Mouse (Mus musculus) limb, embryonic 10.5 days (tissue): Measurements from ENCODE around the gene Alkal2. TPM values are rescaled to one million over a fixed set of nuclear protein-coding genes. Genes with fewer than 3 reads are reported as not detected.

Experiments used
- DNase-seq: peaks from one replicate; pipeline ENCODE4 v3.0.0-alpha.2; 2017; ENCODE audit warnings: low spot score
- H3K27ac ChIP-seq: fragments of 300-500 bp; sonication (generic); 2 replicates; pipeline ENCODE4 v1.5.1; 2016; ENCODE audit warnings: mild to moderate bottlenecking
- H3K27me3 ChIP-seq: fragments of 300-500 bp; sonication (generic); 2 replicates; pipeline ENCODE4 v1.6.1; 2016; ENCODE audit warnings: low read depth, mild to moderate bottlenecking; ENCODE audit not compliant: poor library complexity, severe bottlenecking
- H3K36me3 ChIP-seq: fragments of 300-500 bp; sonication (generic); 2 replicates; pipeline ENCODE4 v1.6.1; 2016; ENCODE audit warnings: mild to moderate bottlenecking, moderate library complexity
- H3K4me1 ChIP-seq: fragments of 300-500 bp; sonication (generic); 2 replicates; pipeline ENCODE4 v1.6.1; 2016
- H3K4me3 ChIP-seq: fragments of 300-500 bp; sonication (generic); 2 replicates; pipeline ENCODE4 v1.5.1; 2016; ENCODE audit warnings: mild to moderate bottlenecking, moderate library complexity
- H3K9me3 ChIP-seq: fragments of 300-500 bp; sonication (generic); replicated peaks from 2 replicates; pipeline ENCODE4 v1.6.1; 2016; ENCODE audit warnings: mild to moderate bottlenecking
- WGBS: fragments of 180-500 bp; shearing (Covaris S2); methylation state at CpG from one replicate; pipeline ENCODE4 v1.1.7; 2016; 5-methylcytosine and 5-hydroxymethylcytosine counted together
- polyA plus RNA-seq: library from polyadenylated mRNA; unstranded; fragments of >200 nt; fragmentation: Nextera tagmentation; extraction: Ambion mirVana; gene quantifications from 2 replicates; pipeline ENCODE4 v1.2.1, GENCODE M21; 2016

The Alkal2 gene
- polyA plus RNA-seq = 0.14 TPM in 1 of 2 replicates, not detected in the other

GRCm38 (mm10) chr12:30883986-30884621 is at the start of gene Alkal2:
TSS of gene Alkal2 (plus strand) at chr12:30884322.
- Histone ChIP-seq H3K4me3 (peak within 1 kb of the TSS; percentile 60), H3K4me1 (peaks cover 14% of the 10 kb centered on the region), H3K27ac (peak within 1 kb of the TSS; percentile 37), H3K36me3 (no peaks in the 10 kb centered on the region), H3K9me3 (no peaks in the 10 kb centered on the region), H3K27me3 (peaks cover 80% of the 10 kb centered on the region)
- under 1% methylated on average over 57 of the region's 58 CpGs for WGBS
- peak; percentile 58 for DNase-seq

- Histone ChIP-seq H3K4me3 (no peak overlapping the region), H3K9me3 (no peaks in the 10 kb centered on the region), H3K27me3 (no peaks in the 10 kb centered on the region), H3K4me1 (no peaks in the 10 kb centered on the region), H3K36me3 (no peaks in the 10 kb centered on the region), H3K27ac (no peak overlapping the region)
- 68% methylated on average over 1 of the region's 1 CpGs for WGBS
- DNase-seq = no peak
Observed at GRCm38 (mm10) chr12:30848521-30848920, 35.6 kb upstream of the Alkal2 start.

- no peaks in the 10 kb centered on the region for H3K4me1 ChIP-seq
- no peaks in the 10 kb centered on the region for H3K27me3 ChIP-seq
- no peak overlapping the region for H3K4me3 ChIP-seq
- DNase-seq = no peak
- no peak overlapping the region for H3K27ac ChIP-seq
- 82% methylated on average over 2 of the region's 2 CpGs for WGBS
- H3K9me3 ChIP-seq = no peaks in the 10 kb centered on the region
- H3K36me3 ChIP-seq = no peaks in the 10 kb centered on the region
Observed at GRCm38 (mm10) chr12:30850902-30851301, 33.2 kb upstream of the Alkal2 start.

- no peaks in the 10 kb centered on the region for H3K27me3 ChIP-seq
- no peaks in the 10 kb centered on the region for H3K36me3 ChIP-seq
- no peaks in the 10 kb centered on the region for H3K9me3 ChIP-seq
- no peak overlapping the region for H3K4me3 ChIP-seq
- WGBS = 91% methylated on average over 6 of the region's 6 CpGs
- no peak for DNase-seq
- no peaks in the 10 kb centered on the region for H3K4me1 ChIP-seq
- no peak overlapping the region for H3K27ac ChIP-seq
Observed at GRCm38 (mm10) chr12:30851871-30852270, 32.3 kb upstream of the Alkal2 start.

GRCm38 (mm10) chr12:30855442-30856159 is 28.5 kb upstream of the Alkal2 start:
- H3K27ac ChIP-seq = no peak overlapping the region
- WGBS = 83% methylated on average over 6 of the region's 6 CpGs
- H3K36me3 ChIP-seq = no peaks in the 10 kb centered on the region

GRCm38 (mm10) chr12:30856172-30856571 is 27.9 kb upstream of the Alkal2 start:
- 95% methylated on average over 5 of the region's 5 CpGs for whole genome bisulfite sequencing

More at GRCm38 (mm10) chr12:30855442-30856159, 28.5 kb upstream of the Alkal2 start:
- Histone ChIP-seq H3K27me3 (no peaks in the 10 kb centered on the region), H3K9me3 (no peaks in the 10 kb centered on the region), H3K4me3 (no peak overlapping the region), H3K4me1 (peaks cover 12% of the 10 kb centered on the region)
- no peak for DNase-seq

GRCm38 (mm10) chr12:30864347-30864746 is 19.8 kb upstream of the Alkal2 start:
- Histone ChIP-seq H3K4me3 (no peak overlapping the region), H3K27me3 (no peaks in the 10 kb centered on the region), H3K4me1 (no peaks in the 10 kb centered on the region), H3K9me3 (no peaks in the 10 kb centered on the region), H3K27ac (no peak overlapping the region), H3K36me3 (no peaks in the 10 kb centered on the region)
- no peak for DNase-seq
- 83% methylated on average over 2 of the region's 2 CpGs for WGBS

More at GRCm38 (mm10) chr12:30856172-30856571, 27.9 kb upstream of the Alkal2 start:
- DNase-seq = no peak
- Histone ChIP-seq H3K36me3 (no peaks in the 10 kb centered on the region), H3K4me1 (peaks cover 12% of the 10 kb centered on the region), H3K27me3 (no peaks in the 10 kb centered on the region), H3K4me3 (no peak overlapping the region), H3K27ac (no peak overlapping the region), H3K9me3 (no peaks in the 10 kb centered on the region)

- H3K27me3 ChIP-seq = no peaks in the 10 kb centered on the region
- no peak for DNase-seq
- H3K27ac ChIP-seq = no peak overlapping the region
- H3K36me3 ChIP-seq = no peaks in the 10 kb centered on the region
- no peaks in the 10 kb centered on the region for H3K9me3 ChIP-seq
- 71% methylated on average over 4 of the region's 4 CpGs for WGBS
- H3K4me1 ChIP-seq = no peaks in the 10 kb centered on the region
- no peak overlapping the region for H3K4me3 ChIP-seq
Observed at GRCm38 (mm10) chr12:30865781-30866180, 18.3 kb upstream of the Alkal2 start.

- WGBS = 67% methylated on average over 6 of the region's 6 CpGs
- Histone ChIP-seq H3K27me3 (peaks cover 49% of the 10 kb centered on the region), H3K4me3 (no peak overlapping the region), H3K4me1 (peaks cover 8% of the 10 kb centered on the region), H3K9me3 (no peaks in the 10 kb centered on the region), H3K27ac (no peak overlapping the region), H3K36me3 (no peaks in the 10 kb centered on the region)
- DNase-seq = no peak
Observed at GRCm38 (mm10) chr12:30879447-30879846, 4.7 kb upstream of the Alkal2 start.

- Histone ChIP-seq H3K9me3 (no peaks in the 10 kb centered on the region), H3K36me3 (no peaks in the 10 kb centered on the region), H3K4me1 (peaks cover 14% of the 10 kb centered on the region), H3K27ac (no peak overlapping the region), H3K27me3 (peaks cover 82% of the 10 kb centered on the region), H3K4me3 (peak overlapping the region; percentile 60)
- WGBS = 17% methylated on average over 4 of the region's 4 CpGs
- peak; percentile 33 for DNase-seq
Observed at GRCm38 (mm10) chr12:30883592-30883985, 533 bp upstream of the Alkal2 start.

- Histone ChIP-seq H3K4me1 (peaks cover 14% of the 10 kb centered on the region), H3K27ac (peak overlapping the region; percentile 37), H3K27me3 (peaks cover 74% of the 10 kb centered on the region), H3K9me3 (no peaks in the 10 kb centered on the region), H3K36me3 (no peaks in the 10 kb centered on the region), H3K4me3 (peak overlapping the region; percentile 60)
- no peak for DNase-seq
- 10% methylated on average over 39 of the region's 39 CpGs for WGBS
Observed at GRCm38 (mm10) chr12:30884622-30885230, 604 bp downstream of the Alkal2 start.

- Histone ChIP-seq H3K4me3 (no peak overlapping the region), H3K27me3 (peaks cover 68% of the 10 kb centered on the region), H3K36me3 (no peaks in the 10 kb centered on the region), H3K27ac (no peak overlapping the region), H3K9me3 (no peaks in the 10 kb centered on the region), H3K4me1 (peaks cover 14% of the 10 kb centered on the region)
- whole genome bisulfite sequencing = 87% methylated on average over 6 of the region's 6 CpGs
- DNase-seq = no peak
Observed at GRCm38 (mm10) chr12:30885891-30886290, 1.8 kb downstream of the Alkal2 start.

- H3K36me3 ChIP-seq = no peaks in the 10 kb centered on the region
- peaks cover 47% of the 10 kb centered on the region for H3K27me3 ChIP-seq
- no peak overlapping the region for H3K27ac ChIP-seq
- H3K4me3 ChIP-seq = no peak overlapping the region
- no peaks in the 10 kb centered on the region for H3K9me3 ChIP-seq
- 87% methylated on average over 4 of the region's 4 CpGs for WGBS
- H3K4me1 ChIP-seq = peaks cover 14% of the 10 kb centered on the region
- DNase-seq = no peak
Observed at GRCm38 (mm10) chr12:30888003-30888402, 3.9 kb downstream of the Alkal2 start.
